8 mouse cellular contexts compared by ENCODE assay signal in genomic region chr11:60811054-60811460, GRCm38 (mm10). TPM values are rescaled to one million over a fixed set of nuclear protein-coding genes. Genes with fewer than 3 reads are reported as not detected.
DNase-seq lines count a peak whose midpoint lies in the region; ATAC-seq lines count a peak whose summit lies in the region.

No protein-coding gene starts in this region.

- H3K4me3 ChIP-seq in hindbrain, embryonic 10.5 days = peak overlapping the region; percentile 61

- H3K27me3 ChIP-seq in hindbrain, embryonic 10.5 days (ENCODE audit: insufficient read depth, poor library complexity, severe bottlenecking) = no peaks in the 10 kb centered on the region

- 0 out of 2 replicates have a peak, but pooled peaks cover 2% of the 10 kb centered on the region for H3K36me3 ChIP-seq in hindbrain, embryonic 10.5 days

- no peaks in the 10 kb centered on the region for H3K9me3 ChIP-seq in hindbrain, embryonic 10.5 days

- peaks cover 29% of the 10 kb centered on the region for H3K4me1 ChIP-seq in hindbrain, embryonic 10.5 days (replicated peaks)

- WGBS in hindbrain, embryonic 10.5 days = 0% methylated on average over 29 of the region's 29 CpGs

- ATAC-seq in frontal cortex, adult (ENCODE audit: low TSS enrichment) = peak; percentile 99

- peak; percentile 95 for DNase-seq in MN1 (ENCODE audit: low spot score)
- peak; percentile 80 for DNase-seq in cerebellum, adult 9-10 months
- peak; percentile 96 for DNase-seq in hindbrain, embryonic 10.5 days (ENCODE audit: low spot score)
- peak; percentile 88 to 91 for DNase-seq in layer of hippocampus, postnatal 10 days (ENCODE audit: low spot score in 2 of 2)
- DNase-seq in lung, postnatal 10 days = peak; percentile 97
- DNase-seq in ovary, postnatal 36 days (ENCODE audit: low spot score) = peak; percentile 95
- DNase-seq in thymus, postnatal 25 days = peak; percentile 97

- H3K27ac ChIP-seq in hindbrain, embryonic 10.5 days = peak overlapping the region; percentile 74

RNA-seq across cellular contexts. Expression of gene Shmt1, which starts 0.5 kb away (rescaled TPM):
- 60.0 and 78.6 TPM in 2 replicates for polyA plus RNA-seq in hindbrain, embryonic 10.5 days (2016; fragmentation: Nextera tagmentation; extraction: Ambion mirVana)
- 1 to 10 TPM; 3.9 to 7.1 TPM for total RNA-seq in layer of hippocampus, postnatal 10 days (2021)

RNA-seq across cellular contexts. Expression of gene Dhrs7b, which starts 19.4 kb away (rescaled TPM):
- polyA plus RNA-seq in hindbrain, embryonic 10.5 days (2016; fragmentation: Nextera tagmentation; extraction: Ambion mirVana) = 31.4 and 33.0 TPM in 2 replicates
- 10 to 100 TPM; 26.1 to 27.4 TPM for total RNA-seq in layer of hippocampus, postnatal 10 days (2021)

RNA-seq across cellular contexts. Expression of gene Smcr8, which starts 33.7 kb away (rescaled TPM):
- polyA plus RNA-seq in hindbrain, embryonic 10.5 days (2016; fragmentation: Nextera tagmentation; extraction: Ambion mirVana) = 6.9 and 8.4 TPM in 2 replicates
- total RNA-seq in layer of hippocampus, postnatal 10 days (2021) = 10 to 100 TPM; 22.1 to 23.6 TPM

RNA-seq across cellular contexts. Expression of gene Top3a, which starts 33.9 kb away (rescaled TPM):
- 17.8 and 24.3 TPM in 2 replicates for polyA plus RNA-seq in hindbrain, embryonic 10.5 days (2016; fragmentation: Nextera tagmentation; extraction: Ambion mirVana)
- 1 to 10 TPM; 5.8 to 6.1 TPM for total RNA-seq in layer of hippocampus, postnatal 10 days (2021)

Comparison
In these comparisons a context has a peak if more than half of its experiments do, and no peak if none do; other contexts are left out.
1. Peak in every context shown above with its lines: DNase-seq, ATAC-seq, H3K4me3 ChIP-seq and H3K27ac ChIP-seq.